Mouse (Mus musculus) frontal cortex, postnatal 36 days (tissue): Measurements from ENCODE around the gene Evi2.

Experiments used
- DNase-seq, 2 experiments: peaks; one replicate each; pipeline ENCODE4 v3.0.0; 2022; ENCODE audit warnings: low spot score in 2 of 2

Gene Evi2

DNA sequence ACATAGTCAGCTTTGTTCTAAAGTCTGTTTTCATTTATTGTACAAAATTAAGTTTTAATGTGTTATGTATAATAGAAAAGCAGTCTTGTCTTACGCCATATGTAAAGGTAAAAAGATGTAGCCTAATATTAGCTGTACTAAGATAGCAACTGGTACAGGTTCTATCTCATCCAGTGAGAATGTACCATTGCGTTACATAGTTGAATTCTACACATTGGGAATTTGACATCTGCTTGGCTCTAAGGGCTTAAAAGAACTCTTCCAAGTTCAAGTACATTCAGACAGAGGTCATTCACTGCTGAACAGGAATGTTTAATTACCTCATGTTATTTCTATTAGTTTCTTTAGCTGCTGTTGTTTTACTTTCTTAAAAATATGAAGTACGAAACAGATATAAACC is 3.8 kb downstream of the Evi2 start:
- DNase-seq, result no peak

DNA sequence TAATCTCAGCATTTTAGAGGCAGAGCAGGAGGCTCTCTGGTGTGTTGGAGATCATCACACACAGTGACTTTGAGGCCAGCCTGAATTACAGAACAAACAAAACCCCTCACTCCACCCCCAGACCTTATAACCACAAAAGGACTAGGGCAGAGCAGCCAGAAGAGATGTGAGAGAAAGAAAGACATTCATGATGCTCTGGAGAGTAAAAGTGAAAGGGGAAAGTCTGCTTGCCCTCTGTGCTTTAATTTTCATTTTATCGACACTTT is 6.1 kb downstream of the Evi2 start:
- no peak for DNase-seq

DNA sequence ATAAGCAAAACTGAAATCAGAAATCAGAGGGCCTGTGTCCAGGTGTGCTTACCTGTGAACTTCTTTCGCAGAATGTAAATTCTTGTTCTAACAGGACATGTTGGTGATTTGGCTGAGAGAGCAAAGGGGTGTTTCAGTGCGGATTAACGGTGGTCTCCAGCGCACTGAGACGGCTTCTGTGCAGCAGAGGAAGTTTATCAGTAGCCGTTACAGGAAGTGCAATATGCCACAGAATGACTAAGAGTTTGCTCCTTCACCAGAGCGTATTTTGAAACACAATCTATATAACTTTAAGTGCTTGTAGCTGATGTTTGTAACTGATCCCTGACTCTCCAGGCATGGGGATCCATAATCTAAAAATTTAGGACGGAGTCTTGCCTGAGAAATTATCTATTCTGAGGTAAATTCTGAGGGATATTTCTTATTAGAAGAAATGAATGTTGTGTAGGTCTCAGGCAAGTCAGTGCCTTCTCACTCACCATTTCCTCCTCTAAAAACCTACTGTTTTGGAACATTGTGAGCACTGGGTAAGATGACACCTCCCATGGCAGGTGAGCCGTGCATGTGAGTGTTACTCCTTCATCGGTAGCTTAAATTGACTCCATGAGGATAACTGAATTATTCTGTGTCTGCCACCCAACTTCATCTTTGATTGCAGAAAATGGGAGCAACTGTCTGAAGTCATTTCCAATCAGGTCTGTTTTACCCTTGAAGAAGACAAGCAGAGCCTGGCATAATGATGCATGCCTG is 6.7 kb downstream of the Evi2 start, which contains the start of gene Evi2b:
Gene Evi2b (minus strand): TSS at position 203 of the 750 bp plus-strand sequence.
- DNase-seq, result no peak

DNA sequence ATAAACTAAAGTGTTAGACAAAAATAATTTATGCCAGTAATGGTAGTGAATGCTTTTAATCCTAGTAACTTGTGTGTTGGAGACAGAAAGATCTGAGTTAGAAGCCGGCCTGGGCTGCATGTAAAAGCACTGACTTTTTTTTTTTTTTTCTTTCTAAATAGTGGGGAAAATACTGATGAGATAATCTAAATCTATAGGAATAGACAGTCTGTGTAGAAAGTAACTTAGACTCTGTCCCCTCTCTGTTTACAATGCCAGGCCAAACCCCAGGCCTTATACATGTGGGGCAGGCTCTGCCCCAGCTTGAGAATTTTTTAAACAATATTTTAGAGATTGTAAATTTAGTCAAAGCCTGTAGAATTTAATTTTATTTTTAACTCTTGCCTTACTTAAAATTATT is 7.4 kb downstream of the Evi2 start:
- no peak for DNase-seq

DNA sequence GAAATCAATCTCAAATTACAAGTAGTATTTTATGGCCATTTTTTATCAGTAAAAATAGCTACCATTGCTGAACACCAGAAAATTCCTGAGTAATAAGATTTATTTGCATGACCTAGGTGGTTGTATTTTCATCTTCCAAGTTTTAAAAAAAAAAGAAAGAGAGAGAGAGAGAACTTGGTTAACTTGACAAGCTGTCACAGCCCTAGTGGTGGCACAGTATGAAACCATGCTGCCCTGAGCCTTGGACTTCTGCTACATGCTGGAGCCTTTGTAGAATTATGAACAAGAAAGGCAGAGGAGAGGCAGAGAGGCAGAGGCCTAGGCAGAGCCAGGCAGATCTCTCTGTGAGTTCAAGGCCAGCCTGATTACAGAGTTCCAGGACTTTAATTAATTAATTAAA is 8.5 kb downstream of the Evi2 start:
- no peak for DNase-seq

DNA sequence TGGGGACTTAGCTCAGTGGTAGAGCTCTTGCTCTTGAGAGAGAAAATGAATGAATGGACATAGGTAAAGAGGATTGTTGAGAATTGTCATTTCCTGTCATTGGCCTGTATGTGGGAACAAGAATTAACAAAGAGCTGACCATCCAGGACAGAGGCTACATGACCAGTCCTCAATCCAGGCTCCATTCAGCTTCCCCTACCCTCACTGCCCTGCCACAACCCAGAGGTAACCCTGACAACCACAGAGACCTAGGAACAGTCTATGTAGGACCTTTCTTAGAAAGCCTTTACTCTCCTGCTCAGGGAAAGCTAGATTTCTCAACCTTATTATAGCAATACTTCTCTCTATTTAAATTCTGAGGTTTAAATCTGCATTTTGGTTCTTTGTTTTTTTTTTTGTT is 9.6 kb downstream of the Evi2 start:
- DNase-seq, result no peak

DNA sequence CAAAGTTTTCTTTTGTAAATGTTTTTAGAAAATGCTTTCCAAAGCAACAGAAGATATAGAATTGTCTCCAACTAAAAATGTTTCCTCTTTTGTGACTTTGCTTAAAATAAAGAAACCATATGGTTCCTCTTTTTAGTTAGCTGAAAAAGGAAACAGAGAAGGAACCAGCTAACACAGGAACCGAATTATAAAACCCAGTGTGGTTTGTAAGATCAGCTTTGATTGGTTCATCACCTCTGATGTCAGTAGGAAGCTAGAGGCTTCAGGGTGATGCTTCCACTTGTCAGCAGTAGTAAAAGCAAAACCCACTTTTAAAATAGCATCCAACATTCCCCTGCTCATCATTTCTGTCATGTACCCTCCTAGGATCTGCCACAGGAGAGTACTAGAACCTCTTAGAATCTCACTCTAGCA is 10.5 kb downstream of the Evi2 start:
- DNase-seq, result peak in 1 of 2 experiments; percentile 75

DNA sequence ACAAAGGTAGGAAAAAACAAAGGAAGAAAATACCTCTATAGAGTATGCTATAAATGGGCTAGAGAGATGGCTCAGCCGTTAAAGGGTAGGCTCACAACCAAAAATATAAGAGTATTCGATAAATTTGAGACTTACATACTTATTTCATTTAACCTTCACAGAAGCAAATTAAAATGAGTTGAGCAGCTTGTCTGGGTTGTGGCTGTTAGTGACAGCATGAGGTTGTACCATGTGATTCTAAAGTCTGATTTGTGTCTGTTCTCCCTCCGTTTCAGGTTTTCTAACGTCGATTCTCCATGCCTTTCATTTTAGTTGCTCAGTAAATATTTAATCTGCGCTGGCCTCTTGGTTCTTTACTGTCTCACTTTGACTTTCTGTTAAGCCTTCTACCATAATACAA is 11.1 kb downstream of the Evi2 start:
- no peak for DNase-seq

DNA sequence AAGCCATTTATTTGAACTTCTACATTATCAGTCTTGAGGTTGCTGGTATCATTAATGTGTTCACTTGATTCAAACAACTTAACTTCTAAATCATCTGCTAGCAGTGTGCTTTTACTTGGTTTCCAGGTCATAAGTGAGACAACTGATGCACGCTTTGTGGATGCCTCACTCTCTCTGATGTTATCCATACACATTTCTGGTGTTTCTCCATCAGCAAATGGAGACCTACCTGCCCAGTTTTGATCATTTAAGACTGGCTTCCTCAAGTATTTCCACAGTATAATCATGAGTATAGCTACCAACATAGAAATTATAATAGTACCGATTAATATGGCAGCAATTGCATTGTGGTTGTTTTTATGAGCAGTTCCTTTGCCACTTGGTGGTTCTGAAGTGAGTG is 14.6 kb downstream of the Evi2 start:
- DNase-seq, result no peak

DNA sequence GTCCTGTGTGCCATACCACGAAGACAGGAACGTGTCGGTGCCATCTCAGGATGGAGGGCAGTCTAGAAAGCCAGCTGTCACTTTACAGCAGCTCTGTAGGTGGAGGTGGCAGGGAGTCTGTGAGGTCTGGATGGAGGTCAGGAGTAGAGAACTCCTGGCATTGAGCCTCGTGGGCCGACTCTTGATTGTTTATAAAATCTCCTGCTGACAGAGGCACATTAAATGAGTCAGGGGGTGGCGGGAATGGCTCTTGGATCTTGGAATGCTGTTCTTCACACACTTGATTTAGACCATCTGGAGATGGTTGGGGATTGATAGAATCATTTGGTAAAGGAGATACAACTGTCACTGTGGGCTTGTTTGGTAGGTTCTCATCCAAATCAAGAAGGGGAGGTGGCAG is 15.1 kb downstream of the Evi2 start:
- DNase-seq, result no peak

DNA sequence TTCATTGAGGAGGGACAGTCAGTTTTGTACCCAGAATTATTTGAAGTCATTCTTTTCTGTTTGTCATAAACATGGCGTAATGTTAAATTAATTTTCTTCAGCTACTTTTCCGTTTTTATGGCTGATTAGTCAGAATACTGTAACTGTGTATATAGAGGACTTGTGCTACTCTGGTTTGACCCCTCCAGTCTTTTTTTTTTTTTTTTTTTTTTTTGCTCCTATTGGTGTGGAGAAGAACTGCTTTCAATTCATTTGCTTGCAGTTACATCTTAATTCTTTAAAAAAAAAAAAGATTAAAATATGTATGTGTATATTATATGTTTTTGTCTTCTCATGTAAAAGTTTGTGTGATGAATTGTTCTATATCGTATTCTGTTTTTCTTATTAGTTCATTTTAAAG is 18.4 kb downstream of the Evi2 start:
- DNase-seq, result no peak

DNA sequence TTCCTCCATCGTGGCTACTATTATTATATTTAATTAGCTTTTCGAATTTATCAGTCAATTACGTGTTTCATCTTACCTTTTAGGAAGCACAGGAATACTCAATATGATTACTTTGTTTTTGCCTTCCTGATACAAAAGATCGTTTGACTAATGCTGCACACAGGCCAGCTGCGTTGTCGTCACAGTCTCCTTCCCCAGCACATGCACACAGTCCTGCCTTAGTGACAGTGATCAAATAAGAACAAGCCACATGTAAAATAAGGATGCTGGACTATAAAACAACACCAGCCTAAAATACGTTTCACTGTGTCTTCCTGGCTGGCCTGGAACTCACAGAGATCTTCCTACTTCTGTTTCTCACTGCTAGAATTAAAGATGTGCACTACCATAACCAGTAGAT is 25.9 kb downstream of the Evi2 start:
- DNase-seq, result no peak

DNA sequence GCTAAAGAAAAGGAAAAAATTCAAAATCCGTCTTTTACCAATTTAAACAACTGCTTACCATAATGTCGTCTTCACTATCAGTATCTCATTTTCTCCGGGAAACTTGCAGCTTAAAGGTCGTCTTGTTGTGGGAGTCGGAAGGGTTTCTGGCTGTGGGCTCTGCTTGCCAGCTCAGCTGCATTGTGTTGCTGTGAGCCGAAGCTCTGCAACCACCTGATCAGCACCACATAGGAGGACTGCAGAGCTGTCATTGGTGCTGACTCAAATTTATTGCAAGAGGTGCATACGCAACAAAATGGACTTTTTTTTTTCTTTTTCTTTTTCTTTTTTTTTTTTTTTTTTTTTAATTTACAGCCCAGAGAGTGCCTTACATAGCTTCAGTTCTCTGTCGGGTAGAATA is 26.5 kb downstream of the Evi2 start, which contains the start of gene Omg:
Gene Omg (minus strand): TSS at position 240 of the 400 bp plus-strand sequence.
- peak; percentile 63 to 83 for DNase-seq

DNA sequence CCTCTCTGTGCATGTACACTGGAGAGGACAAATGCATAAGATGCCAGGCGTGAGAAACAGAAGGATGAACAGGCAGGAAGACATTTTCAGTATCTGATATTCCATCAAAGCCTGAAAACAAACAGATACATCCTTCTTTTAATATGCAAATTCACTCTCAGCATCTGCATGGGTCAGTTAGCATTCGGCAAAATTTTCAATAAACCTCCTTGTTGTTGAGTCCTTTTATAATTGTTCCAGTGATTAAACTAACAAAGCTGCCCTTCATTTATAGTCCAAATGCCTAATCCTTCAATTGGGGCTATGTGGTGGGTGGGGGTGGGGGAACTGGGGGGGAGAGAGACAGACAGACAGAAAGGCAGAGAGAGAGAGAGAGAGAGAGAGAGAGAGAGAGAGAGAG is 27.5 kb downstream of the Evi2 start:
- DNase-seq, result no peak

DNA sequence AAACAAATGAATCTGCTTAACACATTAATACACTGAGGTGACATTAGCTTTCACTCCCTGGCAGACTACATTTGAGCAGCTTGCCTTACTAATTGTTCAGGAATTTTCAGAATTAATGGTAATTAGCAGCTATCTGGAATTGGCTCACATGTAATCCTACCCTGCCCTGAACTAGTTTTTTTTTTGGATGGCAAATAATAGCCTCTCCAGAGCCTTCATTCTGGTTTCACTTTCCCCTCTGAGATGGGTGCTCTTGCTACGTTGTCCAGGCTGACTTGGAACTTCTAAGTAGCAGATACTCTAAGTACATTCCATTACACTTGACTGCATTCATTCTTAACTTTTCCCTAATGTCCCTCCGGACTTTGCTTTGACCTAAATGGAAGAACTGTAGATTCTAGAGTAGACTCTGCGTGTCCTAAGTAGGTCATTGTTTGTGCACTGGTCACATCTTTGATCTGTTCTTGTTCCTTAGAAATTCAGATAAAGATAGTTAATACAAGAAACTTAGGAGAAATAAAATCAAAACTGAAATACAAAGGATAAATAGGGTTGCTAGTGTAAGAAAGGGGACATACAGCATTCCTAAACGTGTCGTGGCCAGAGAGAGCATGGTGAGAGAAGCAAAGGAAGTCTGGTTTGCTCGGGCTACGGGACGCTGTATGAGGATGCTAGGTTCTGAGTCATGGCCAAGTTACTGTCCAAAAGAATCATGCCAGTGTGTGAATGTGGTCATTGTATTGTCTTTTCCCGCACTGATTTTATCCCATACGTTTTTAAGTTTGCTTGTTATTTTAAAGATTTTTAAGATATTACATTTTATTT is 35.2 kb downstream of the Evi2 start:
- DNase-seq, result no peak

DNA sequence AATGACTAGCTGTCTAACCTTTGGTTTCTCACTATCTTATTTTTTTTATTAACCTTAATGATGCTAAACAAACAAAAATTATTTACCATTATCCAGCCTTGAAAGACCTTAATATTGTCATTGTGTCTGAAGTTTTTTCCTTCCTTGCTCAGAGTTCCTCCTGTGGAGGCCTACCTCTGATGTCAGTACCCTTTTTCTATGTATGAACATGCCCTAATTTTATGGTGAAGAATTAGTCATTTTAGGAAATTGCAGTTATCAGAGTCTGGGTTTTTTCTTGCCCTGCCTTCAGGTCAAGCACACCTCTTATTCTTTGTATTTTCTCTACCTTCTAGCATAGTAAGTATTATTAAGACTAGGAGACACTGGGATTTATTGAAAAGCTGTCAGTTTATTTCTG is 45.7 kb downstream of the Evi2 start:
- no peak for DNase-seq

DNA sequence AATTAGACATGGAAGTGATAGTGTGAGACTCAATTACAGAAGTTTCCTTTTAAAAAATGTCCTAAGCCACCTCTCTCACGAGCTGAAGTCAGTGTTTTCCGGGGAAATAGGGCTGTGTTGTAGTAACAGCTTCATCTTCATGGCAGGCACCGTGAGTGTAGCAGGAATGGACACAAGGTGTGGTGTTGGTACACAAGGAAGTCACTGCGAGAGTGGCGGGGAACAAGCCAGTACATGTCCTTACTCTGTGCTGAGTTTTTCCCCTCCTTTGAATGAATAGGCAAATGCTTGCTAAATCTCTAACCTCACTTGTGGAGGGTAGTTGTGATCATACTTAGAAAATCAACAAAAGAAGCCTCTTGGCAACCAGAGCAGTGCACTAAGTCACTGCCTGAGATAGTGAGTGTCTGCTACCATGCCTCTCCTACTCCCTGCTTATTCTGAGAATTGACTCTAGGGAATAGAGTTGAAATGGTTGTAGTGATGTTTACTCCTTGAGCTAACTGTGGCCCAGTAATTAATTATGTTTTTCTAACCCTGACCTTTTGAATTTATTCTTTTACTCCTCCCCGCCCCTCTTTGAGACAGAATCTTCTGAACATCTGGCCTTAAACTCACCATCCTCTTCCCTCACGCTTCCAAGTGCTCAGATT is 46.4 kb downstream of the Evi2 start:
- DNase-seq, result no peak

DNA sequence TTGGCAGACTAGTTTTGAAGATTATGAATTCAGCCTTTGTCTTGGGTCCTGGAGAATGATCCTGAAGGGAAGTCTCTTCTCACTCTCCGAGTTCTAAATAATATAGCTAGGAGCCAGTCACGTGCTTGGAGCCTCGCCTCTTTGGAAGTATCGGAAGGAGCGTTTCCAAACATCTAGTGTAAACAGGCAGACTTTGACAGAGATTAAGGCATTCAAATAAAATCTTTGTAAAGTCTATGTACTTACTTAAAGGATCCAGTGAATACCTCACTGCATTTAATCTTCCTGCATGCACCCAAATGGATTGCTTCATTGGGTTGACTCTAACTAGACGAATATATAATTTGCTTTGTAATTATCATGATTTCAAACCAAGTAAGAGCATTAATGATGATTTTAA is 47.0 kb downstream of the Evi2 start:
- DNase-seq, result no peak

DNA sequence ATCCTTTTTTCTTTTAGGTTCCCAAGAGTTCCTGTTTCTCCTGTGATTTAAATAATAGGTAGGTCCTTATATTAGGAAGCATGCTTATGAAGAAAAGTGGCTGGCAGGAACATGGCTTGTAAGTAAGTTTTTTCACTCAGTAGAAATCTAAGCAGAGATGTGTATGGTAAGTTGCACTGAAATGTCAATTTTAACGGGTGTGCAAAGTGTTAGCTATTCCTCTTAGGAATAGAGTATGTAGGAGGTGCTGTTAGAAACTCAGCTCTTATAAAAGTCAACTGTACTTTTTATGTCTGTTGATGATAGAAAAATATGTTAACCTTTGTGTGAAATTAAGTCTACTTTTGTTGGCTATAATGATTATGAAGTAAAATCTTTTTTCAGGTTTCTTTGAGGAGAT is 62.3 kb downstream of the Evi2 start:
- no peak for DNase-seq
